Mouse (Mus musculus) c-Kit-positive CD71-negative TER-119-negative erythroid progenitor cells, embryonic 14.5 days (primary cell): ENCODE data around the gene Med24.
"Not testable (repeated sequence)": the region's sequence is repeated elsewhere in the genome, so short reads cannot be mapped to it uniquely, and the experiment has no call there.

Source experiments
- DNase-seq: peaks from one replicate; pipeline ENCODE4 v3.0.0-alpha.2; 2013; ENCODE audit warnings: low read depth

Gene Med24

DNA sequence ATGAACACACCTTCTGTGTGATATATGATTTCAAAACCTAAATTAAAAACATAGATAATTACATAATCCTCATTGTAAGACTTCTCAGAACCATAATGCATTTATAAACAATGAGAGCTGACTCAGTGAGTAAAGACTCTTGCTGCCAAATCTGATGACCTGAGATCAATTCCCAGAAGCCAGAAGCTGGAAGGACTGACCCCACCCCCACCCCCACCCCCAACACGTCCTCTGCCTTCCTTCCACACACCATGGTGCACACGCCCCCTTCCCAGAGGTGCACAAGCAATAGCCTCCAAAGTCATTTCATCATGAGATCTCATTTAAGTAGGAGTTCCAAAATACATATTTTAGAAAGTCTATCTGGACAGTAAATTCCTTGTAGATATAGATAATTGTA, 8.5 kb downstream of the Med24 start:
- DNase-seq, result no peak

DNA sequence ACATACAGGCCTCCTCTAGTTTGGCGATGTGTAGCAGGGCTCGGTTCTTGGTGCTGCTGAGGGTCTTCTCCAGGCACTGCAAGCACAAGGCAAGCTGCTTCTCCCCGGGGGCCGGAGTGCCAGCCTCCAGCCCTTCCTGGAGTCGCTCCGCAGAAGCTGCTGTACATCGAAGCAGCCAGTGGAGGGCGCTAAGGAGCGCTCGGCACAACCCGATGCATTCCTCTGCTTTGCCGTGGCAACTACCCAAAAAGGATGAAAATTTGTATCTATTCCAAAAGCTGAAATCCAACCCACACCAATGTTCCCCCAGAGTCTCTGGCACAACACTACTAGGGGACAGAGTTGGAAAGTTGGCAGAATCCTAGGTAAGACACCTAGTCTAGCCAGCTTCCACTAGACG, 11.3 kb downstream of the Med24 start:
- DNase-seq, result no peak

DNA sequence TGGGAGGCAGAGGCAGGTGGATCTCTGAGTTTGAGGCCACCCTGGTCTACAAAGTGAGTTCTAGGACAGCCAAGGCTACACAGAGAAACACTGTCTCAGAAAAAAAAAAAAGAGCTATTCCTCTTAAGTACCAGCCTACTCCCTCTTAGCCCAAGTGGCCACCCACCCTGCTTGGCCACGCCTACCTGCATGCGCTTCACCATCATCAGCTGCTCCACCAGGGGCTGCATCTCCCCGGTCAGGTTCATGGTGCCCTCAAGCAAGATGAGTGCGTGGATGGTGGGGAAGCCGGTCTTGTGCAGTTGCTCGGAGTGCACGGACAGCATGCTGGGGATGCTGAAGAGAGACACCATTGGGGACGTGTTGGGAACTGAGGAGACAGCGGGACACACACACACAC, 13.3 kb downstream of the Med24 start:
- no peak for DNase-seq

- no peak for DNase-seq
These were observed 15.5 kb downstream of the Med24 start for GRCm38 (mm10) chr11:98713703-98714102.

DNA sequence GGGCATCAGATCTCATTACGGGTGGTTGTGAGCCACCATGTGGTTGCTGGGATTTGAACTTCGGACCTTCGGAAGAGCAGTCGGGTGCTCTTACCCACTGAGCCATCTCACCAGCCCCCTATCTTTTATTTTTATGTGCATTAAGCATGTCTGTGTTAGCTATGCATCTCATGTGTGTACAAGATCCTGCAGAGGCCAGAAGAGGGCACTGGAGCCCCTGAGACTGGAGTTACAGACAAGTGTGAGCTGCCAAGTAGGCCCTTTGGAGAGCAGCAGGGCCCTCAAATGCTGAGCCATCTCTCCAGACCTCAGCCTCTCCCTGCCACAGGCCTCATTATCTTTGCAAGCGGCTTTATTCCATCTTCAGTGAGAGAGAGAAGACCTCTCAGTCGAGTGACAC, 17.2 kb downstream of the Med24 start:
- not testable (repeated sequence) for DNase-seq

DNA sequence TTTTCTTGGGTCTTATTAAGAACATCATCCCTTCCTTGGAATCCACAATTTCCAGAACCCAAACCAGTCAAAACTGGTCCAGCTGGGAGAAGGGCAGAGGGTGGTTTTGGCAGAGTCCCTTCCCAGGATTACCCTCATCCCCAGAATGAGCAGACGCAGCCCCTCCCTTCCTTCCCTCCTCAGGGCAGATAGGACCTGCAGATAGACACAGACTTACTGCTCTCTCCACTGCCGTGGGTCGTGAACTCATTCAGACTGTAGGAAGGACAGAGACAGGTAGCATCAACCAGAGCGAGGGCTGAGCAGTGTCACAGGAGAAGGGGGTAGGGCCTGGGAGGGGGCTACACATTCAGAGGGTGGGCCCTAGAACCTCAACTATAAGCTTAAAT, 18.2 kb downstream of the Med24 start:
- no peak for DNase-seq

- DNase-seq, result peak; percentile 95
These were observed 18.7 kb downstream of the Med24 start for GRCm38 (mm10) chr11:98710416-98711045.

DNA sequence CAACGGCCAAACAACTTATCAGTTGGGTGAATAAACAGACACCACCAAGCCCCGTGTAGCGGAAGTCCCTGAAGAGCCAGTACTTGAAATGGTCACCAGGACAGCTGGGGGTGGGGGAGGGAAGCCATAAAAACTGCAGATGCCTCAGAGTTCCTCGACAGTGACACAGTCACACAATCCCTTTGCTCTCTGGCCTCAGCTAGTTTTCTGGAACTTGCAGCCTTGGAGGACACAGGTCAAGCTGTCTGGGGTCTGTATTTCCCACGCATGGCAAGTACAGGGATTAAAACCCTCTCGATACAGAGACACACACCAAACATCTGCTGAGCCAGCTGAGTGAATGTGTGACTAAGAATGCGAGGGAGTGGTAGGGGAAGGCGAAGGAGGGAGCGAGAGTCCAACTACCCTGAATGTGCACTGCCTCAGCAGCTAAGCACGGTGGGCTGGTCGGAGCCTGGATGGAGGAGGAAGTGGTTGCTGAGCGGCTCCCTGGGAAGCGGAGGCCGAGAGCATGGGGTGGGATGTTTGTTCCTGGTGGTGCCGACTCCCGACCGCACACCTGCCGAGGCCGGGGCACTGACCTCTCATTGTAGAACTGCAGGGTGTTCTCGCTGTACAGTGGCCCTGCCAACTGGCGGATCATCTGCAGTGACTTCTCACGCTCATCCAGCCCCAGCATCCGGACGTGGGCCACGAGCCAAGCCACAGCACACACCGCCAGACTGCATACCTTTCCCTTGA, 20.1 kb downstream of the Med24 start:
- DNase-seq, result no peak

DNA sequence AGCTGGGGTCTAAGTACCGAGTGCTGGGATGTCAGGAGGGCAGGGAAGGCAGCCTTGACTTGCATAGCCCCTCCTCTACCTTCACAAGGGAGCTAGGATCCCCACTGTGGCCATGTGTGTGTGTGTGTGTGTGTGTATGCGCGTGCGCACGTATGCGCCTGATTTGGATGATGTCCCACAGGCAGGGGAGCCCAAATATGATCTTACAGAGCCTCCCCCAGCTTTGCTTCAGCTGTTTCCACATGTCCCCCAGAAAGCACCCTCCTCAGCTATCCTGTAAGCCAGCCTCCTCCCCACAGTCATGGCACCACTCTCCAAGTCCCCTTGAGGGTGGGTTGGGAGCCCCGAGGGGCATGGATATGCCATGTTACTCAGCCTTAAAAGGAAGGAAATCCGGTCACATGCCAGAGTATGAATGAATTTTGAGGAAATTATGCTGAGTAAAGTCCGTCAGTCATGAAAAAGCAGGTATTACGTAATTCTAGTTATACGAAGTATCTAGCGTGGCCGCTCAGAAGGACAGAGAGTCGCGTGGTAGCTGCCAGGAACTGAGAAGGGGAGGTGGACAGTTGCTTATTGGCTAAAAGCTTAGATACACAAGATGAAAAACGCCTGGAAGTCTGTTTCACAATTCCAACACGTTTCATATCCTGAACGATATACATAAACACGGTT, 20.8 kb downstream of the Med24 start:
- DNase-seq, result no peak

- no peak for DNase-seq
These were observed 21.6 kb downstream of the Med24 start for GRCm38 (mm10) chr11:98707401-98708281.

- DNase-seq, result no peak
These were observed 24.2 kb downstream of the Med24 start for GRCm38 (mm10) chr11:98705021-98705420.

GRCm38 (mm10) chr11:98702323-98702722, 26.9 kb downstream of the Med24 start:
- no peak for DNase-seq

- no peak for DNase-seq
These were observed 28.0 kb downstream of the Med24 start, which contains the start of gene Csf3 for GRCm38 (mm10) chr11:98701213-98701670. Gene Csf3 (plus strand): TSS chr11:98701263.

DNA sequence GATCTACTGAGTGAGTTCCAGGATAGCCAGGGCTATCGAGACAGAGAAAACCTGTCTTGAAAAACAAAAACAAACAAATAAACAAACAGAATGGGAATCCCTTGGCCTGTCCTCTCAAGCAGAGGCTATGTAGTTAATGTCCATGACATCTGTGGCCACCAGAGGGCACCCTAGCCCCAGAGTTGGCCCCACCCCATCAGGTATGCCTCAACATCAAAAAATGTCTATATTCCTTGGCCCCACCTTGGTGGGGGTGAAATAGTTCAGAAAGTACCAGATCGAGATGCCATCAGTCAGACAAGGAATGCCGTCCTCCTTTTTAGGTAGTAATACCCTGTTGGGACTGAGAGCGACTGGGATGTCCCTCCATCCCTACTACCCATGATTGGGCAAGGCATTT, 29.3 kb downstream of the Med24 start:
- peak; percentile 67 for DNase-seq

DNA sequence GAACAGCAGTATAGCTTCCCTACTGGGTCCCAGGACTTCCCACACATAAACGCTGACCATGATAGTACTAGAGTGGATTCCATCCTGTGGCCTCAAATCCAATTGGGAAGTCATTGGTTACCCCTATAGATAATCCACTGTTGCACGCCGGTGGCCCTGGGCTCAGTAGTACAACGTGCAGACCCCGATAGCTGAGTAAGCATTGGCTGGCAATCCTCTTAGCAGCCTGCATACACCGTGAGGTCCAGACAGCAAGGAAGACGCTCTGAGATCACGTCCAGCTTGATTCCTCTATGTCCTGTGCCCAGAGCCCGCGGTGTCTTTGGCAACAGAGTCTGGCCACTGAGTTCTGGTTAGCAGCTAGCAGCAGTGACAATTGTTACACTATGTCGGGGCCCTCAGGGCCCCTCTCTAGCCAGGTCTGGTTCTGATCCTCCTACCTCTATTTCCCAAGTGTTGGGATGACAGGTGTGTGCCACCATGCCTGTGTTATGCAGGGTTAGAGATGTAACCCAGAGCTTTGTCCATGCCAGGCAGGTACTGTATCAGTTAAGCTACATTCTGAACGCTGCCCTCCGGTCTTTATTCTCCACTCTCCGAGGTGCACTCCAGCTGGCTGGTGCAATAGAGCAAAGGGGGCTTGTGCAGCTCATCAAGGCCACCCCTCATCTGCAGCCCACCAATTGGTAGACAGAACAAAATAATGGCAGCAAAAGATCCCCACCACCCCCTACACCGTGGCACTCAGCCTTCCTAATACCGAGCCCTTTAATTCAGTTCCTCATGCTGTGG, 30.2 kb downstream of the Med24 start:
- DNase-seq, result no peak

- DNase-seq, result no peak
These were observed 32.0 kb downstream of the Med24 start for GRCm38 (mm10) chr11:98697225-98697624.

- DNase-seq, result no peak
These were observed 32.6 kb downstream of the Med24 start for GRCm38 (mm10) chr11:98696454-98697216.

DNA sequence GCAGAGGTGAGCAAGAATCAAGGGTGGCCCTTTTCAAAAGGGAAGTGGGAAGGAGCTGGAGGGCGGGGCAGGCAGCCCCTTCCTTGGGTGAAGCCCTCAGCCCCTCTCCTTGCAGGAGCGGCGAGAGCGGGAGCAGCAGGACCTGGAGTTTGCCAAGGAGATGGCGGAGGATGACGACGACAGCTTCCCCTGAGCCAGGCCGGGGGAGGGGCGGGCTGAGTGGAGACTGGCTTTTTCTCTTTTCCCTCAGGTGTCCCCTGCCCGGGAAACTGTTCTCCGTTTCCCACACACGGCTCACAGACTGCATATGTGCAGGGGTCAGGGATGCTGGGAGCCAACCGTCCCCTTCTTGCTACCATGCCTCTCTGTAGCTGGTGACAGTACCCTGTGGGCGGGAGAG, 33.8 kb downstream of the Med24 start:
- DNase-seq, result no peak

- no peak for DNase-seq
These were observed 34.9 kb downstream of the Med24 start for GRCm38 (mm10) chr11:98694301-98694700.

DNA sequence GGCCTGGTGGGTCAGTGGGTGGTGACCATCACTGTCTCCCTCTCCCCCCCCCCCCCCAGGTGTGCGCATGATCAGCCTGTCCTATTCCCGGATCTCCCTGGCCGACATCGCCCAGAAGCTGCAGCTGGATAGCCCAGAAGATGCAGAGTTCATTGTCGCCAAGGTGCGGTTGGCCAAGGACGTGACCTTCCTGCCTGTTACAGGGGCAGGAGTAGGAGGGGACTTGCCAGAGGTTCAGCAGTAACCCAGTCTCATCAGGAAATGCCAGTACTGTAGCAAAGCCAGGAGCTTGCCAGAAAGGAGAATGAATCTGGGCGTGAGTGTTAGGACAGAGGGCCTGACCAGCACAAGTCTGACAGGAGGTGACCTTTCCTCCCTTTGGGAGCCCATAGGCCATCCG, 35.5 kb downstream of the Med24 start:
- no peak for DNase-seq

DNA sequence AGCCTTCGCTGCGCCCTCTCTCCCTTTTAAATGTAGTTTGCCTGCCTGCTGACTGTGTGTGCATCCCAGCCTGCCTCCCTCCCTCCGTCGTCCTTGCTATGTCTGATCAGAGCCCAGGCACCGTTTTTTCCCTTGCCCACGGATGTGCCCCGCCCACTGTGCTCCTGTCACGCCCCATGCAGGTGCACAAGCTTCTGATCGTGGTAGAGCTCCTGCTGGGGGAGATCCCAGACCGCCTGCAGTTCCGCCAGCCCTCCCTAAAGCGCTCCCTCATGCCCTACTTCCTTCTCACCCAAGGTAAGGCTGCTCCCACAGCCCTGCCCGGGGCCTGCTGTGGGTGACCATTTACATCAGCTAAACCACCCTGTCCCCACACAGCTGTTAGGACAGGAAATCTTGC, 36.0 kb downstream of the Med24 start:
- DNase-seq, result no peak
